Mouse (Mus musculus): ENCODE data around the gene Abcb6. TPM values are rescaled to one million over a fixed set of nuclear protein-coding genes. Genes with fewer than 3 reads are reported as not detected.

The Abcb6 gene
- total and polyA plus RNA-seq, 2 experiments from 2014 or later = 17.6 to 36.0 TPM

GRCm38 (mm10) chr1:75190577-75190976 lies 10.4 kb upstream of the Abcb6 start:
- H3K9me3 ChIP-seq (replicated peaks; ENCODE audit: control insufficient read depth, low read length) = no peaks in the 10 kb centered on the region
- H3K4me1 ChIP-seq (ENCODE audit: control insufficient read depth, insufficient read depth) = peaks cover 18% of the 10 kb centered on the region
- H3K9ac ChIP-seq (replicated peaks; ENCODE audit: low read depth, low read length) = peak overlapping the region; percentile 1; the same call in 1 of the 2 replicates
- WGBS = 44% methylated on average over 2 of the region's 2 CpGs
- H3K4me2 ChIP-seq (ENCODE audit: low read depth, low read length) = 0 out of 2 replicates have a peak overlapping the region, but pooled peaks have one; percentile 86
- ATAC-seq (ENCODE audit: insufficient read depth, low read depth) = no peak
- H3K36me3 ChIP-seq (replicated peaks; ENCODE audit: control insufficient read depth, insufficient read depth, low read length) = peaks cover 33% of the 10 kb centered on the region
- H3K4me3 ChIP-seq (ENCODE audit: low read depth, low read length) = no peak overlapping the region
- DNase-seq (ENCODE audit: low spot score) = no peak
- no peaks in the 10 kb centered on the region for H3K27me3 ChIP-seq (ENCODE audit: control insufficient read depth, insufficient read depth, low read length)
- no peak overlapping the region for H3K27ac ChIP-seq (ENCODE audit: low read depth)
- TF ChIP-seq CTCF (IDR thresholded peaks at IDR 0.05; ENCODE audit: low read depth) (no peak), EP300 (IDR thresholded peaks at IDR 0.05; ENCODE audit: low read depth) (no peak)

DNA sequence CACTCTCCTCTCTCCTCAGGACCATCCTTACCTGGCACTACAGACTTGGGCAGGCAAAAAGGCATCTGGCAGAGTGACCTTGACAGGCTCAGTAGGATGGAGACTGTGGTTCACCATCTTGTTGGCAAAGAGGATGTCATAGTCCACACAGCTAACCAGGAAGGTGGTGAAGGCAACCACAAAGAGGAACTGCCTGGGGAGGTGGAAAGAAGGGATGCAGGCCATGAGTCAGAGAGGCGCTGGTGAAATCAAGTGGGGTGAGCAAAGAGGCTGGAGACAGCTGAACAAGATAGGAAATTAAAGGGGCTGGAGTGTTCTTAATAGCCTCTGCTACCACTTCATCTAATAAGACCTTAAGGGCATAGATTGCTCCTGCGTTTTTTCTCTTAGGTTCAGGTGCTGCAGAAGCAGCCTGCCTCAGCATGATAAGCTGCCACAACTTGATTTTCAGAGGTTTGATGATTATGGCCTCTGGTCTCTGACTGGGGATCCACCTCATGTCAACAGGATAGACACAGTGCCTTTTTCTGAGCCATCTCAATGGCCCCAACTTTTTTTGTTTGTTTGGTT lies 7.8 kb upstream of the Abcb6 start:
- H3K4me2 ChIP-seq (ENCODE audit: low read depth, low read length) = no peak overlapping the region
- H3K36me3 ChIP-seq (replicated peaks; ENCODE audit: control insufficient read depth, insufficient read depth, low read length) = peaks cover 50% of the 10 kb centered on the region
- H3K4me1 ChIP-seq (ENCODE audit: control insufficient read depth, insufficient read depth) = peaks cover 12% of the 10 kb centered on the region
- ATAC-seq (ENCODE audit: insufficient read depth, low read depth) = no peak
- no peaks in the 10 kb centered on the region for H3K27me3 ChIP-seq (ENCODE audit: control insufficient read depth, insufficient read depth, low read length)
- no peaks in the 10 kb centered on the region for H3K9me3 ChIP-seq (replicated peaks; ENCODE audit: control insufficient read depth, low read length)
- H3K4me3 ChIP-seq (ENCODE audit: low read depth, low read length) = no peak overlapping the region
- no peak for DNase-seq (ENCODE audit: low spot score)
- H3K9ac ChIP-seq (replicated peaks; ENCODE audit: low read depth, low read length) = no peak overlapping the region
- TF ChIP-seq CTCF (IDR thresholded peaks at IDR 0.05; ENCODE audit: low read depth) (no peak), EP300 (IDR thresholded peaks at IDR 0.05; ENCODE audit: low read depth) (no peak)
- WGBS = 74% methylated on average over 2 of the region's 2 CpGs
- no peak overlapping the region for H3K27ac ChIP-seq (ENCODE audit: low read depth)

GRCm38 (mm10) chr1:75187126-75187525 lies 6.9 kb upstream of the Abcb6 start:
- Histone ChIP-seq H3K27ac (ENCODE audit: low read depth) (no peak overlapping the region), H3K36me3 (replicated peaks; ENCODE audit: control insufficient read depth, insufficient read depth, low read length) (peaks cover 59% of the 10 kb centered on the region), H3K4me3 (ENCODE audit: low read depth, low read length) (no peak overlapping the region), H3K9ac (replicated peaks; ENCODE audit: low read depth, low read length) (no peak overlapping the region), H3K4me1 (ENCODE audit: control insufficient read depth, insufficient read depth) (peaks cover 8% of the 10 kb centered on the region), H3K4me2 (ENCODE audit: low read depth, low read length) (no peak overlapping the region), H3K9me3 (replicated peaks; ENCODE audit: control insufficient read depth, low read length) (no peaks in the 10 kb centered on the region), H3K27me3 (ENCODE audit: control insufficient read depth, insufficient read depth, low read length) (no peaks in the 10 kb centered on the region)
- ATAC-seq (ENCODE audit: insufficient read depth, low read depth) = no peak
- TF ChIP-seq EP300 (IDR thresholded peaks at IDR 0.05; ENCODE audit: low read depth) = no peak
- no peak for TF ChIP-seq CTCF (IDR thresholded peaks at IDR 0.05; ENCODE audit: low read depth)
- no peak for DNase-seq (ENCODE audit: low spot score)

DNA sequence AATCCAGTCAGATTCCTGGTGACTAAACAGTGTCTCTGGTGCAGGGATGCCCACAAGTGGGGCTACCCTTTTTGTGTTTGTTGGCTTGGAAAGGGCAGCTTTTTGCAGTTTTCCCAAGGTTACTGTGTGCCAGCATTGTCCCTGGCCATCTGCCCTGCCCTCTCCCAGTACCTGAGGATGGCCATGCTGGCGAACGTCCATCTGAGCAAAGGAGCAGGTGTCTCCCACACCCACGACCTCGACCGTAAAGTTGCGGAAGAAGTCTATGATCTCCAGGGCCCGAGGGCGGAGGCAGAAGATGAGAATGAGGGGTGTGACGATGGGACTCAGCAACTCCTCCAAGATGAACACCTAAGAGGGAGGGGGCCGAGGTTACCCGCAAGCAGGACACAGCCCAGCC lies 5.3 kb upstream of the Abcb6 start:
- Histone ChIP-seq H3K4me2 (ENCODE audit: low read depth, low read length) (no peak overlapping the region), H3K9ac (replicated peaks; ENCODE audit: low read depth, low read length) (no peak overlapping the region), H3K9me3 (replicated peaks; ENCODE audit: control insufficient read depth, low read length) (no peaks in the 10 kb centered on the region), H3K4me3 (ENCODE audit: low read depth, low read length) (no peak overlapping the region), H3K27me3 (ENCODE audit: control insufficient read depth, insufficient read depth, low read length) (no peaks in the 10 kb centered on the region), H3K27ac (ENCODE audit: low read depth) (no peak overlapping the region), H3K36me3 (replicated peaks; ENCODE audit: control insufficient read depth, insufficient read depth, low read length) (peaks cover 67% of the 10 kb centered on the region), H3K4me1 (ENCODE audit: control insufficient read depth, insufficient read depth) (no peaks in the 10 kb centered on the region)
- whole genome bisulfite sequencing = 93% methylated on average over 11 of the region's 11 CpGs
- DNase-seq (ENCODE audit: low spot score) (no peak), ATAC-seq (ENCODE audit: insufficient read depth, low read depth) (no peak)
- no peak for TF ChIP-seq EP300 (IDR thresholded peaks at IDR 0.05; ENCODE audit: low read depth)
- no peak for TF ChIP-seq CTCF (IDR thresholded peaks at IDR 0.05; ENCODE audit: low read depth)

- peaks cover 61% of the 10 kb centered on the region for H3K36me3 ChIP-seq (replicated peaks; ENCODE audit: control insufficient read depth, insufficient read depth, low read length)
- H3K9me3 ChIP-seq (replicated peaks; ENCODE audit: control insufficient read depth, low read length) = no peaks in the 10 kb centered on the region
- H3K4me1 ChIP-seq (ENCODE audit: control insufficient read depth, insufficient read depth) = peaks cover 9% of the 10 kb centered on the region; the same call in 1 of the 2 replicates
- no peak overlapping the region for H3K4me3 ChIP-seq (ENCODE audit: low read depth, low read length)
- TF ChIP-seq EP300 (IDR thresholded peaks at IDR 0.05; ENCODE audit: low read depth) (no peak), CTCF (IDR thresholded peaks at IDR 0.05; ENCODE audit: low read depth) (no peak; the same call in 1 of the 2 replicates)
- 78% methylated on average over 4 of the region's 4 CpGs for WGBS
- H3K27me3 ChIP-seq (ENCODE audit: control insufficient read depth, insufficient read depth, low read length) = no peaks in the 10 kb centered on the region
- ATAC-seq (ENCODE audit: insufficient read depth, low read depth) = no peak
- no peak overlapping the region for H3K27ac ChIP-seq (ENCODE audit: low read depth)
- H3K9ac ChIP-seq (replicated peaks; ENCODE audit: low read depth, low read length) = no peak overlapping the region
- no peak overlapping the region for H3K4me2 ChIP-seq (ENCODE audit: low read depth, low read length)
- DNase-seq (ENCODE audit: low spot score) = no peak
Observed at GRCm38 (mm10) chr1:75182160-75182559, 2.0 kb upstream of the Abcb6 start.

DNA sequence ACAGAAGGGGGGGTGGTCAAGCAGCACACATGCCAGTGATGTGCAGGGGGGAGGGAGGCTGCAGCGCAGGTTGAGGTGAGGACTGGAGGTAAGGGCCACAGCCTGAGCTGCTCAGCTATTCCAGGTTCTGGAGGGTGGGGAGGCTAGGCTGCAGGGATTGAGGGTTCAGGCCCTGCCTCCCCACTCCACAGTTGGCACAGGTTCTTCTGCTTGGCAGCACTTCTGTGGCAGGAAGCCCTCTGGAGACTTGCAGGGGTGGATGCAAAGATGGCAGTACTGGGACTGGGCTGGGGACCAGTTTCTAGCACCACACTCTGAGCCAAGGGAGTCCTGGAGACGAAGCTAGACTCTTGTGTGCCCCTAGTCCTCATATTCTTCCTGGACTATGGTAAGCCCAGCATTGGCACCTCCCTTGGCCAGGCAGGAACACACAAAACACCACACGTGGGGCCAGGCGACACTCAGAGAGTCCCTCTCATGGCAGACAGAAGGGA lies 1.2 kb upstream of the Abcb6 start:
- 80% methylated on average over 4 of the region's 4 CpGs for WGBS

More for the DNA sequence above, 1.2 kb upstream of the Abcb6 start:
- TF ChIP-seq EP300 (IDR thresholded peaks at IDR 0.05; ENCODE audit: low read depth) = no peak
- no peak for TF ChIP-seq CTCF (IDR thresholded peaks at IDR 0.05; ENCODE audit: low read depth)
- Histone ChIP-seq H3K4me1 (ENCODE audit: control insufficient read depth, insufficient read depth) (peaks cover 9% of the 10 kb centered on the region; the same call in 1 of the 2 replicates), H3K9me3 (replicated peaks; ENCODE audit: control insufficient read depth, low read length) (no peaks in the 10 kb centered on the region), H3K4me3 (ENCODE audit: low read depth, low read length) (no peak overlapping the region), H3K27me3 (ENCODE audit: control insufficient read depth, insufficient read depth, low read length) (no peaks in the 10 kb centered on the region), H3K36me3 (replicated peaks; ENCODE audit: control insufficient read depth, insufficient read depth, low read length) (peaks cover 55% of the 10 kb centered on the region), H3K27ac (ENCODE audit: low read depth) (no peak overlapping the region), H3K9ac (replicated peaks; ENCODE audit: low read depth, low read length) (no peak overlapping the region), H3K4me2 (ENCODE audit: low read depth, low read length) (no peak overlapping the region)
- ATAC-seq (ENCODE audit: insufficient read depth, low read depth) = no peak
- DNase-seq (ENCODE audit: low spot score) = no peak
